Mouse (Mus musculus): ENCODE data around the gene Gm11060.
A peak's percentile ranks its signal among the peaks of the same experiment; 100 is the strongest.

Gm11060 gene

GRCm38 (mm10) chr2:105091718-105092117, at the start of gene Gm11060:
TSS of gene Gm11060 (plus strand) at chr2:105092018.
- DNase-seq (ENCODE audit: inconsistent ontology term): no peak

- no peak for DNase-seq (ENCODE audit: inconsistent ontology term)
Measured at GRCm38 (mm10) chr2:105043152-105043551, 48.7 kb upstream of the Gm11060 start.

- peak; percentile 36 for DNase-seq (ENCODE audit: inconsistent ontology term)
Measured at GRCm38 (mm10) chr2:105048301-105048700, 43.5 kb upstream of the Gm11060 start.

DNA sequence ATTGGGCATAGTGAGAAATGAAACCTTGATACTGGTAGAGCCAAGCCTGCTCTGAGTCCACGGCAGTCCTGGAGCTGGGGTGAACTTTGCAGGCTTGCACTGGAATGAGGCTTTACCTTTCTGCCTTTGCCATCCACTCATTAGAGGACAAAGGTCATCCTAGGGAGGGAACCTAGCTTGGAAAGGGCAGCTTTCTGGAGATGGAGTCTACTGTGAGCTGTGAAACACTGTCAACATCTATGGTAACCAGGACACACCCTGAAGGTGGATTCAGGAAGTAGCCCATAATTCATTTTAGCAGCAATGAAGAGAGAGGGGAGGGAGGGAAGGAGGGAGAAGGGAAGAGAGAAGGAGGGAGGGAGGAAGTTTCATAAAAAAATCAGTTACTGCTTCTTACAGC, 36.3 kb upstream of the Gm11060 start:
- DNase-seq (ENCODE audit: inconsistent ontology term): no peak

DNA sequence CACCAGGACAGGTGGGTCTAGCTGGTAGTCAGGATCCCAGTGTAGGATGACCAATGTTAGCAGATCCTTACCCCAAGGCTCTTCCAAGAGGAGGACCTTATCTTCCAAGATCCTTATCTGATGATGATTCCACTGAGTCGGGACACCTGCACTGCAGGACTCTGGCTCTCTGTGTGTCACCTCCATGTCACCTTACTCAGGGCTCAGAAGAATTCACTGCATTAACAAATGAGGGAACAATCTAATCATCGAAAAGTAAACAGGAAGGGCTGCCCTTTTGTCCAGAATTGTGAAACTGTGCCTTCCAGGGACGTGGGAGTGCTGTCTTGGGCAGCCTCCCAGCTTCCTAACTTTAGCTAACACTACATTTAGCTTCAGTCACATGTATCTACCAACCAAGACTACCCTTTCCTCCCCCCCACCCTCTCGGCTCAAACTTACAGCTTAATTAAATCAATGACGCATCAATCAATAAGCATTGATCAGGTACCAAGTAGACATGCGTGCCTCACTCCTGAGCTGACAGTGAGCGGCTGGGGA, 33.2 kb upstream of the Gm11060 start:
- no peak for DNase-seq (ENCODE audit: inconsistent ontology term)

GRCm38 (mm10) chr2:105062741-105063372, 29.0 kb upstream of the Gm11060 start:
- peak; percentile 47 for DNase-seq (ENCODE audit: inconsistent ontology term)

GRCm38 (mm10) chr2:105072496-105072895, 19.3 kb upstream of the Gm11060 start:
- DNase-seq (ENCODE audit: inconsistent ontology term): no peak

GRCm38 (mm10) chr2:105074196-105074595, 17.6 kb upstream of the Gm11060 start:
- no peak for DNase-seq (ENCODE audit: inconsistent ontology term)

DNA sequence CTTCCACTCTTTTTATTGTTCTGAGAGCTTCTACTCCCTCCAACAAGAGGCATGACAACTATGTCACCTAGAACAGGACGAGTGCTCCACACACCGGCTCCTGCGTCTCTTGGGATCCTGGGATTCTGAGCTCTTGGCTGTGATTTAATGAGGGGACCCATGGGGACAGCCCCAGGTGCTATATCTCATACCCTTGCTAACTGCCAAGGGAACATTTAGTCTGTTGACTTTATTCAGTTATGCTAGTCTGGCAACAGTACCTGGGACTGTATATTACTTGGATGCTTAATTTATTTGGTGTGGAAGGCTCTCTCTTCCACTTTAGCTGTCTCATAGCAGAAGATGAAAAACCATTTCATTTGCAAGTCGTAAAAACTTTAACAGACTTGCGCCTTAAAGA, 16.0 kb upstream of the Gm11060 start:
- no peak for DNase-seq (ENCODE audit: inconsistent ontology term)

- DNase-seq (ENCODE audit: inconsistent ontology term): no peak
Measured at GRCm38 (mm10) chr2:105077151-105077550, 14.7 kb upstream of the Gm11060 start.

- DNase-seq (ENCODE audit: inconsistent ontology term): no peak
Measured at GRCm38 (mm10) chr2:105082256-105082790, 9.5 kb upstream of the Gm11060 start.

DNA sequence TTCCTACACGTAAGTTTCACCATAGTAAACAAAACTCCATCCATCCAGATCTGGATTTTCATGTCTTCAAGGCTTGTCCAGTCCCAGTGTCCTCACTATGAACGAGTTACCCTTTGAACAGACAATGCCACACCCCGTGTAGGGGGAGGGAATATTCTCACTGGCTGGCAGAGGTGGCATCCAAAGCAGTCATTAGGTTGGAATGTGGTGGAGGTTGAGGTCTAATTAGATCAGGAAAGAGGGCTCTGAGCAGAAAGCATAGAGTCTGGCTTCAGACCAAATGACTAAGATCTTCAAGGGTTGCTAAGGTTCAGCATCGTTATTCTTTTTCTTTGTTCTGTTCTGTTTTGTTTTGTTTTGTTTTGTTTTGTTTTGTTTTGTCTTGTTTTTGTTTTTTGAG, 7.8 kb upstream of the Gm11060 start:
- peak; percentile 96 for DNase-seq (ENCODE audit: inconsistent ontology term)

DNA sequence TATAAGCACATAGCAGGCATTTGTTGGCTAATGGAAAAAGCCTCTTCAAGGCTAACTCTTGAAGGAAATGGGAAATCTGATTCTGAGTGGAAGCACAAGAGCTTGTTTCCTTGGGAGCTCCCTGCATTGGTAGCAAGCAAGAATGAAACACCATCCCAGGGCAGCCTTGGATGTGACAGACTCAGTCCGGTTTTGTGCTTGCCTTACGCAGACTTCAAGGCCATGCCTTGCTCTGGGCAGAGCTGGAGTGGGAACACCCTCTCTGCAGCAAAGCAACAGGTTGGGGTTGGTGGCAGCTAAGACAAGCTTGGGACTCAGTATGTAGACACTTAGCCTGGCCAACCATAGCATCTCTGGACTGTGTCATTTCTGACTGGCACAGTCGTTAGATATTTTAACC, 5.7 kb upstream of the Gm11060 start:
- no peak for DNase-seq (ENCODE audit: inconsistent ontology term)

DNA sequence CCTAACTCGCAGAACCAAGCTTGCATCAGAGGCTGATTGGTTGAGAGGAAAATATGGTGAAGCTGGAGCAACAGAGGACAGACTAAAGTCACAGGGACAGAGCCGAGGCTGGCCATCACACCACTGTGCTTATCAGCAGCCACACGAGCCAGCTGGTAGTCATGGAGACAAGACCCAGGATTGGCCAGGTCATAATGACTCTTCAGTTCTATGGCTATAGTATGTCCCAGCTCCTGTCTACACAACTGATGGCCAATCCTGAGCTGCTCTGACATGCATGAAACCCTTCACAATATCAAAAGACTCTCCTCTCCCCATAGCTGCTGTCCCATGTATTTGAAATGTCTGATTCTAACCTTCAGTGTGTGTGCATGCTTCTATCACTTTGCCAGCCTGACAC, 3.8 kb upstream of the Gm11060 start:
- DNase-seq (ENCODE audit: inconsistent ontology term): no peak

DNA sequence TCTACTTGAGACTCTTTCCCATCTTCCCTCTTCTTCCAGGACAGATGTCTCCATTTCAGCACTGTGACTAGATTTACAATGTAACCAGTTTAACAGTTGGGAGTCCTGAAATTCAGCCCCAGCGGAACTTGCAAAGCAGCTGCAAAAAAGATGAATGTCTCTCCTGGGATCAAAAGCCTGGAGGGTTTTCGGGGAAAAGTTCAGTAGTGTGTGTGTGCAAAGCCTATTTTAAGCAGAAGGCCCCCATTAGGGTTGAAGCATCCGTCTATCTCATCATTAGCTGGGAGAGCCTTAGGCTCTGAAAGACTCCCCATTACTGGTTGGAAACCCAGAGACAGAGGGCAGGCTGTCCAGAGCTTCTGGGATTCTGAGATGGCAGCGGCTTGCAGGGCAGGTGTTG, 2.7 kb upstream of the Gm11060 start:
- no peak for DNase-seq (ENCODE audit: inconsistent ontology term)

DNA sequence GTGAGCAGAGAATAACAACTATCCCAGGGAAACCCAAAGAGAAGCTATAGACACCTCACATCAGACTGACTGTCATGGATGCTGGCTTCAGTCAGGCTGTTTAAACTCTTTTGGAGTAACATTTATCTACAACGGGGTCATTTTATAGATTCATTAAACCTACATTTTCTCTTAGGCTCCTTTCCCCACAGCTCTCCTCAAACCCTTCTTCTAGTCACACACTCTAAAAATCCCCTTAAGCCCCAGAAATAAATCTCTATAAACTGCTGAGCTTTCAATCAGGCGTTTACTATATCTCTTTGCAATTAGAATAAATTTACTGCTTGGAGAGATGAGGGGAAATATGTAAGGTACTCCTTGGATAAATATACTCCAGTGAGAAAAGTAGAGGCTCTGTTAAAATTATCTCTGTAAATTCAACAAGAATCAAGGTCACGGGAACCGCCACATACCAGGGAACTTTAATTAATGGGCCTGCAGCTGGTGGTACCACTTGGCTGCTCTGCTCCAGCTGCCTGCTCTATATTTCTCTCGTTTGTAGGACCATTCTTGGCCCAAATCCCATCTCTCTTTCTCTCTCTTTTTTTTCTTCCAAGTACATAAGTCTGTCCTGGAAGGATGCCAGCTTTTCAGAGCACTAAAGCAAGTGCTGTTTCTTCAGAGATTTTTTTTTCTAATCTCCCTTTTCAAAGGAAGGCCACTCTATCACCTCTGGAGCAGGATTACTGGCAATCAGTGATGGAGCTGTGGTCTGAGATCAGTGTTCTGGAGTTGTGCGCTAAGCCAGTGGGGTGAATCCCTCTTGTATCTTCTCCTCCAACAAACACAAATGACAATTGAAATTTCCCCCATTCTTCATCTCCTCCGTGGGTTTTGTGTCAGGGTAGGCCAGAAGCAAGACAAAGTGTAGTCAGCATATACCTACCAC, 2.0 kb upstream of the Gm11060 start:
- peak; percentile 50 for DNase-seq (ENCODE audit: inconsistent ontology term)

- no peak for DNase-seq (ENCODE audit: inconsistent ontology term)
Measured at GRCm38 (mm10) chr2:105090991-105091390, 827 bp upstream of the Gm11060 start.

- DNase-seq (ENCODE audit: inconsistent ontology term): no peak
Measured at GRCm38 (mm10) chr2:105097294-105097953, 5.6 kb downstream of the Gm11060 start.

GRCm38 (mm10) chr2:105099410-105099809, 7.6 kb downstream of the Gm11060 start:
- DNase-seq (ENCODE audit: inconsistent ontology term): peak; percentile 24

GRCm38 (mm10) chr2:105100541-105100940, 8.7 kb downstream of the Gm11060 start:
- DNase-seq (ENCODE audit: inconsistent ontology term): no peak

DNA sequence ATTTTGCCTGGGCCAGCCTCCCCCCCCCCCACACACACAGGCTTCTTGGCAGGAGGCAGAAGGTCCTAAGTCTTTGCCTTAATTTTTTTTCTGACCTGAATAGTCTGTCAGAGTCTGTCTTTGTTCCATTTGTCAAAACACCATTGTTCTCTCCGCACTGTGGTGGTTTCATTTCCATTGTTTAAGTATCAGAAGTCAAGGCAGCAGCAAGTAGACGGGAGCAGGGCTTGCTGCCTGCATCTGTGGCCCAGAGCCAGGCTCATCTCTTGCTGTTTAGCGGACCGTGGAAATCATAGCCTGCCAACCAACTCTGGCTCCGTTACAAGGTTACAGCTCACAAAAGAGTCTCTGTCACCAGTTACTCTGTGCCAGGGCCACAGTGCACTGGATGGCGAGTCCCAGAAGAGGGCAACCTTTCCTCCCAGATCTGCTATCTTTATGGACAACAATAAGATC, 16.9 kb downstream of the Gm11060 start:
- peak; percentile 94 for DNase-seq (ENCODE audit: inconsistent ontology term)

- no peak for DNase-seq (ENCODE audit: inconsistent ontology term)
Measured at GRCm38 (mm10) chr2:105114074-105114473, 22.3 kb downstream of the Gm11060 start.

All from Muller cell, postnatal 12 days (primary cell).